Mouse (Mus musculus) forebrain, embryonic 16.5 days (tissue): ENCODE measurements around the gene Ddx5. TPM values are rescaled to one million over a fixed set of nuclear protein-coding genes. Genes with fewer than 3 reads are reported as not detected.
"Not testable (repeated sequence)": the region's sequence is repeated elsewhere in the genome, so short reads cannot be mapped to it uniquely, and the experiment has no call there.

Experiments
- ATAC-seq: fragments of 200-750 bp; cut with Nextera tagmentation; 2 replicates; pipeline ENCODE4 v1.8.0; 2017; ENCODE audit warnings: mild to moderate bottlenecking, moderate library complexity
- H3K27ac ChIP-seq: fragments of 300-500 bp; sonication (generic); 2 replicates; pipeline ENCODE4 v1.5.1; 2014; ENCODE audit warnings: low read length, control low read depth
- H3K27me3 ChIP-seq: fragments of 300-500 bp; sonication (generic); replicated peaks from 2 replicates; pipeline ENCODE4 v1.6.1; 2014; ENCODE audit warnings: low read length; ENCODE audit not compliant: control insufficient read depth, insufficient read depth
- H3K36me3 ChIP-seq: fragments of 300-500 bp; sonication (generic); 2 replicates; pipeline ENCODE4 v1.6.1; 2014; ENCODE audit not compliant: control insufficient read depth, insufficient read depth
- H3K4me1 ChIP-seq: fragments of 300-500 bp; sonication (generic); replicated peaks from 2 replicates; pipeline ENCODE4 v1.6.1; 2014; ENCODE audit warnings: low read length; ENCODE audit not compliant: control insufficient read depth, insufficient read depth
- H3K4me2 ChIP-seq: fragments of 300-500 bp; sonication (generic); 2 replicates; pipeline ENCODE4 v1.6.1; 2014; ENCODE audit warnings: mild to moderate bottlenecking, low read length, control low read depth
- H3K4me3 ChIP-seq: fragments of 300-500 bp; sonication (generic); replicated peaks from 2 replicates; pipeline ENCODE4 v1.5.1; 2014; ENCODE audit warnings: mild to moderate bottlenecking, low read length, control low read depth
- H3K9ac ChIP-seq: fragments of 300-500 bp; sonication (generic); replicated peaks from 2 replicates; pipeline ENCODE4 v1.6.1; 2014; ENCODE audit warnings: low read depth, low read length, control low read depth
- H3K9me3 ChIP-seq: fragments of 300-500 bp; sonication (generic); 2 replicates; pipeline ENCODE4 v1.6.1; 2016; ENCODE audit warnings: low read length; ENCODE audit not compliant: control insufficient read depth
- WGBS: fragments of 180-500 bp; shearing (Covaris S2); extraction: QIAGEN DNeasy Blood & Tissue Kit; methylation state at CpG from one replicate; pipeline ENCODE4 v1.1.7; 2014; 5-methylcytosine and 5-hydroxymethylcytosine counted together
- polyA plus RNA-seq: library from polyadenylated mRNA; unstranded; fragments of >200 nt; fragmentation: Nextera tagmentation; extraction: Ambion mirVana; gene quantifications from 2 replicates; pipeline ENCODE4 v1.2.1, GENCODE M21; 2015

Gene Ddx5
- polyA plus RNA-seq, 1 experiment from 2014 or later = 520 TPM

GRCm38 (mm10) chr11:106782841-106783764 lies 5.9 kb downstream of the Ddx5 start:
- Histone ChIP-seq H3K27ac (no peak overlapping the region), H3K4me3 (no peak overlapping the region), H3K27me3 (no peaks in the 10 kb centered on the region), H3K9ac (no peak overlapping the region), H3K9me3 (no peaks in the 10 kb centered on the region), H3K36me3 (peaks cover 36% of the 10 kb centered on the region), H3K4me2 (no peak overlapping the region), H3K4me1 (peaks cover 29% of the 10 kb centered on the region)
- no peak for ATAC-seq
- WGBS = 77% methylated on average over 9 of the region's 9 CpGs

- H3K9ac ChIP-seq, H3K27ac ChIP-seq, ATAC-seq, H3K27me3 ChIP-seq, H3K4me3 ChIP-seq, H3K4me2 ChIP-seq, H3K9me3 ChIP-seq: not testable (repeated sequence)
- WGBS = 90% methylated on average over 7 of the region's 7 CpGs
- Histone ChIP-seq H3K4me1 (peaks cover 29% of the 10 kb centered on the region), H3K36me3 (peaks cover 36% of the 10 kb centered on the region)
Measured at GRCm38 (mm10) chr11:106782271-106782670, 6.7 kb downstream of the Ddx5 start.

- Histone ChIP-seq H3K27me3 (no peaks in the 10 kb centered on the region), H3K9ac (no peak overlapping the region), H3K36me3 (peaks cover 36% of the 10 kb centered on the region), H3K4me2 (no peak overlapping the region), H3K4me3 (no peak overlapping the region), H3K4me1 (peaks cover 23% of the 10 kb centered on the region), H3K9me3 (no peaks in the 10 kb centered on the region), H3K27ac (no peak overlapping the region)
- ATAC-seq = no peak
- WGBS = 74% methylated on average over 6 of the region's 6 CpGs
Measured at GRCm38 (mm10) chr11:106780590-106781220, 8.3 kb downstream of the Ddx5 start.

GRCm38 (mm10) chr11:106780089-106780425 lies 8.9 kb downstream of the Ddx5 start:
- H3K27ac ChIP-seq = peak overlapping the region; percentile 92
- no peak overlapping the region for H3K4me3 ChIP-seq
- H3K4me2 ChIP-seq = no peak overlapping the region; the same call in 1 of the 2 replicates
- H3K36me3 ChIP-seq = peaks cover 35% of the 10 kb centered on the region
- H3K9me3 ChIP-seq = no peaks in the 10 kb centered on the region
- no peaks in the 10 kb centered on the region for H3K27me3 ChIP-seq
- H3K9ac ChIP-seq = peak overlapping the region; percentile 79; the same call in 1 of the 2 replicates
- H3K4me1 ChIP-seq = peaks cover 16% of the 10 kb centered on the region
- 70% methylated on average over 4 of the region's 4 CpGs for WGBS
- no peak for ATAC-seq

- Histone ChIP-seq H3K27ac (peak within 1 kb of the TSS; percentile 92), H3K4me1 (peaks cover 13% of the 10 kb centered on the region), H3K36me3 (peaks cover 31% of the 10 kb centered on the region), H3K4me2 (peak within 1 kb of the TSS; percentile 61), H3K9ac (peak within 1 kb of the TSS; percentile 79), H3K4me3 (peak within 1 kb of the TSS; percentile 78), H3K9me3 (no peaks in the 10 kb centered on the region), H3K27me3 (no peaks in the 10 kb centered on the region)
- peak; percentile 100 for ATAC-seq
- 2% methylated on average over 30 of the region's 30 CpGs for WGBS
Measured at GRCm38 (mm10) chr11:106779388-106780088, 9.4 kb downstream of the Ddx5 start, which contains the start of gene Polg2. Gene Polg2 (minus strand): TSS chr11:106779537.

GRCm38 (mm10) chr11:106778589-106779387 lies 10.2 kb downstream of the Ddx5 start:
- H3K4me2 ChIP-seq = peak overlapping the region; percentile 61
- peak overlapping the region; percentile 92 for H3K27ac ChIP-seq
- H3K4me3 ChIP-seq = peak overlapping the region; percentile 78
- peaks cover 13% of the 10 kb centered on the region for H3K4me1 ChIP-seq
- H3K36me3 ChIP-seq = peaks cover 24% of the 10 kb centered on the region
- WGBS = 2% methylated on average over 39 of the region's 39 CpGs
- H3K9ac ChIP-seq = peak overlapping the region; percentile 79
- no peaks in the 10 kb centered on the region for H3K27me3 ChIP-seq
- no peaks in the 10 kb centered on the region for H3K9me3 ChIP-seq
- ATAC-seq = peak; percentile 83; the same call in 1 of the 2 replicates

- Histone ChIP-seq H3K4me1 (peaks cover 13% of the 10 kb centered on the region), H3K9ac (no peak overlapping the region), H3K27ac (no peak overlapping the region), H3K4me2 (no peak overlapping the region), H3K36me3 (peaks cover 22% of the 10 kb centered on the region), H3K9me3 (no peaks in the 10 kb centered on the region), H3K27me3 (no peaks in the 10 kb centered on the region), H3K4me3 (no peak overlapping the region)
- WGBS = 93% methylated on average over 7 of the region's 7 CpGs
- no peak for ATAC-seq
Measured at GRCm38 (mm10) chr11:106778132-106778531, 10.9 kb downstream of the Ddx5 start.

- no peak for ATAC-seq
- Histone ChIP-seq H3K27ac (no peak overlapping the region), H3K9me3 (no peaks in the 10 kb centered on the region), H3K9ac (no peak overlapping the region), H3K27me3 (no peaks in the 10 kb centered on the region), H3K4me1 (peaks cover 13% of the 10 kb centered on the region), H3K4me2 (no peak overlapping the region), H3K36me3 (peaks cover 16% of the 10 kb centered on the region), H3K4me3 (no peak overlapping the region)
- WGBS = 91% methylated on average over 3 of the region's 3 CpGs
Measured at GRCm38 (mm10) chr11:106777395-106777794, 11.6 kb downstream of the Ddx5 start.
